Mouse (Mus musculus): ENCODE data around the gene Oas1a.
"Not testable (repeated sequence)": the region's sequence is repeated elsewhere in the genome, so short reads cannot be mapped to it uniquely, and the experiment has no call there.

The Oas1a gene

DNA sequence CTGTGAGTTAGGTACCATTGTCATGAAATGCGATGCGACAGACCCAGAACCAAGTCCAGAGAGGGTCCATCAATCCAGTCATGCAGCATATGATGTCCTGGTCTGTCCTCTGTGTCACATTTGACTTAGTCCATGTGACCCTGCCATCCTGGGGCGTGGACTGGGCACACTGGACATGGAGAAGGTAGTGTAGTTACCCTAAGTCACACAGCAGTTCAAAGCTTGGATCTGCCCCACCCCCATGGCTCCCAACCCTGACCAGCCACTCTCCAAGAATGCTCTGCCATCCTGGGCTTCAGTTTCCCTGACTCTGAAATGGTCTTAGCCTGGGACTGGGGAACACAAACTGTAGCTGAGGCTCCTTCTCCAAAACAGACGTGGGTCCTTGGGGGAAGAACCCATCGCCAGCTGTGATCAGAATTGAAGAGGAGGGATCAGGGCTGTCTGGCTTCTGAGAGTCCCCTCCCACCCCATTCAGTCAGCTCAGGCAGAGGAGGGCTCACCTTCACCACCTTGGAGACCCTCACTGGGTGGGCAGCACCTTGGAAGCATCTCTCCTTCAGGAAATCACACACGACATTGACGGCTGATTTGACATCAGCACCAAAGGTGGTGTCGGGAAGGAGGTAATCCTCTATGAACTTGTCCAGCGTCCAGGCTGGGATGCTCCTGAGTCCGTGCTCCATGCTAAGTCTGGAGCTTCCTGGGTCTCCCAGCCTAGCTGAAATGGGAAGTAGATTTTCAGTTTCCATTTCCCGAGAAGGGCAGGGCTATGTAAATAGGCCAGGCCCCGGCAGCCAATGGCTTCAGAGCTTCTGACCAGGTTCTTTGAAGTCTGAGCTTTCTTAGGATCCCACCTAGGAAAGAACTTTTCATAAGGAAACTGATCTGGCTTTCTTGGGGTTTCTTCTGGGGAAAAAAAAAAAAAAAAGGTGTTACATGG lies at the start of gene Oas1a:
Oas1a (minus strand) TSS at position 731 of the 943 bp plus-strand sequence.
- not testable (repeated sequence) for DNase-seq (ENCODE audit: low spot score in 2 of 2)

DNA sequence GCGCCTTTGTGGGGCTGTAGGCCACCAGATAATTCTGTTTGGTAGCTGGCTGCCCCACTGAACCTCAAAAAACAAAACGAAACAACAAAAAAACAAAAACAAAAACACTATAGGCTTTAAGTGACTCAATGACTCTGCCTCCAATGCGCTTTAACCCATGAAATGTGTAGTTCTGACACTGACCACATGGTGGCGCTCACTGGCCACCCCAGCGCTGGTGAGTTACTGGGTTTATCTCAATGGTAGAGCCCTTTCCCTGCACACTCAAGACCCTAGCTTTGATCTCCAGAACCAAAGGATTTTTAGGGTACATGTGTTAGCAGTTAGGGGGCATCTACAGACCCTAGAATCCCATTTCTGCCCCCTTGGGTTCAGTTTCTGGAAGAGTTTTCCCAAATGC lies 46.7 kb upstream of the Oas1a start:
- peak in 1 of 2 experiments; percentile 39 for DNase-seq (ENCODE audit: low spot score in 2 of 2)

DNA sequence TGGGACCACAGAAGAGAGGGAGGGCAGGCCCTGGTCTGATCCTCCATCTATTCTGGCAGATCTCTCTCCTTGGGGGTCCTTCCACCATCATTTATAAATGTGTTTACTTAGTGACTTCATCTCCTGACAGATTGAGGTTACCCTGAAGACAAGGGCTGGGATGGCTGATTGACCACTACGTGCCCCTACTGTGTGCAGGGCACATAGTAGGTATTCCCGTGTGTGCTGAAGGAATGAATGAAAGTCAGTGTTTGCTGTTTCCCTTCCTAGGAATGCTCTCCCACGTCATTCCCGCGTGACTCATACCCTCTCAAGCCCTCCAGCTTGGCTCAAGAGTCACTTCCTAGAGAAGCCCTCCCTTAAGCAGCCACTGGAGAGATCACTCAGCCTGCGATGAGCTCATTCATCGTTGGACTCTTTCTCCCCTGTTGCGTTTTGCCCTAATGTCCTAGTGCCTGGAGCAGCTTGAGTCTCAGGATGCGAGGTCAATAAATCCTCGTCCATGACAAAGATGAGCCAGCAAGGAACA lies 45.0 kb upstream of the Oas1a start:
- no peak for DNase-seq (ENCODE audit: low spot score in 2 of 2)

DNA sequence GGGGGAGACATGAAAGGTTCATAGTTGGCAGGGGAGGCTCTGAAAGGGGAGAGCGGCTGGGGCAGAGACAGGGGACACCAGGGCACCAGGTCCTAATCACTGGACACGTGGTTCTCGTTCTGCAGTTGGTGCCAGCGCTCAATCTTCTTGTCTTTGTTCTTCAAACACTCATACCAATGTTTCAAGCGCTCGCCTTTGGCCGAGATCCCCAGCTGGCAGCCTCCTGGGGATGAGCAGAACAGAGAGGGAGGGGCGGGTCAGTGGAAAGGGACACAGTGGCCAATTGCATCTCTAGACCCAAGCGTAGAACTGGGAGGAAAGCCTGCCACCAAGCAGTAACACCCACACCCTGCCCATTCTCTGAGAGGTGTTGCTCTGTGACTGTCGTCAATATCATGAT lies 34.8 kb upstream of the Oas1a start:
- DNase-seq (ENCODE audit: low spot score in 2 of 2): peak; percentile 35 to 46

DNA sequence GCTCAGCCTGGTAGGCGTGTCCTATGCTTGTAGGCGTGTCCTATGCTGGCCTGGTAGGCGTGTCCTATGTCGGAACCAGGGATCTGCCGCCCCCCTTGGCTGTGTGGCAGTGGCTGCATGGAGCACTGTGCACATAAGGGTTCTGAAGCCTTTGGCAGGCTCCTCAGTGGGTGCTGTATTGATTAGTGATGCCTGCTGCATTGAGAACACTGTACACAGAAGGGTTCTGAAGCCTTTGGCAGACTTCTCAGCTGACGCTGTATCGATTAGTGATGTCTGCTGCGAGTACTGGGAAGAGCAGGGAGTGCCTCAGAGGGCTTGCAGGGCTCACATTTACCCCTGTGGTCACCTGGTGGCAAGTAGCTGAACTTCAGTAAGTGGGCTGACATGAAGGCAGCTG lies 31.3 kb upstream of the Oas1a start:
- DNase-seq (ENCODE audit: low spot score in 2 of 2): no peak

DNA sequence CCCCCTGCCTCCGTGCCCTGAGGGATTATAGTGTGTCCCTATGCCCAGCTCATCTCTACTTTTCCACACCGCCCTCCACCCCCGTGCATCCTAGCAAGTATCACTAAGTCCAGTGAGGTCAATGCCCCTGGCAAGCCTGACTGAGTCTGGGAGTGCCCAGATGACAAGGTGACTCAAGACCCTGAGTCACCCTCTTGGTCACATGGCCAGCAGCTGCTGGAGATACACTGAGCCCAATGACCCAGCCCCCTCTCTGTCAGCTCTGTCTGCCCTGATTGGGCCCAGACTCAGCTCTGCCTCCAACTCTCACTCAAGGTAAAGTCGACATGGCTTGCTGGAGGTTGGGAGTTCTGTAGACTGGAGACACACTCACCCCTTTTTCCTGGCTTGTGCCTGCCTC lies 30.5 kb upstream of the Oas1a start:
- no peak for DNase-seq (ENCODE audit: low spot score in 2 of 2)

DNA sequence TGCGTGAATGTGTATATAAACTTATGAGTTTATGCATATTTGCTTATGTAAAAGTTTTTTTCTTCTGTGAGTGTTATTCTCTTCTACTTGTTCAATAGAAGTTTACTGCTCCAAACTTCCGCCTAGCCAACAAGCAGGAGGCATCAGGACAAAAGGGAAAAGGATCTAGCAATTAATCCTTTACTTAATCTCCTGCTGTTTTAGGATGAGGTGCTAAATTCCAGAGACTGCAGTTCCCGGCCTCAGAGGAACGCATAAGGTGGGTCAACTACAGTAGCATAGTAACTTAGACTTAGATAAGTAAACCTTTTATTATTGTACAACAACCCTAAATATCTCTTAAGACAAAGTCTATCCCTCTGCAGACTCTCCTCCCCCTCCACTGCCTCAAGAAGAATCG lies 26.6 kb upstream of the Oas1a start:
- DNase-seq (ENCODE audit: low spot score in 2 of 2): no peak

DNA sequence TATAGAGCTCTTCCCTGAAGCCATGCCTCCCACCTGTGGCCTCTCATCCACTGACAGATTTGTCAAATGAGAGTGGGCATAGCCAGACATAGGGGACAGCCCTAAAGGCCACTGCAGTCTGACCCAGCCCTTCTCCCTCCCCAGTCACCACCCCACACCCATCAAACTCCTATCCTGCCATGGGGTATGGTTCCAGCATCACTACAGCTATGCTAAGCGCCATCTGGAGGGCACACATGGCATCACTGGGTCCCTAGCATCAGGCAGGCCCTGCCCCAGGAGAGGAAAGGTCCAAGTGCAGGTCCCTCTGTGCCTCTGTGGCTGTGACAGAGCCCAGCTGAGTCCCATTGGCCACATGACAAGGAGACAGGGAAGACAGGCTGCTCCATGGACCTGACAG lies 19.7 kb upstream of the Oas1a start:
- DNase-seq (ENCODE audit: low spot score in 2 of 2): no peak

DNA sequence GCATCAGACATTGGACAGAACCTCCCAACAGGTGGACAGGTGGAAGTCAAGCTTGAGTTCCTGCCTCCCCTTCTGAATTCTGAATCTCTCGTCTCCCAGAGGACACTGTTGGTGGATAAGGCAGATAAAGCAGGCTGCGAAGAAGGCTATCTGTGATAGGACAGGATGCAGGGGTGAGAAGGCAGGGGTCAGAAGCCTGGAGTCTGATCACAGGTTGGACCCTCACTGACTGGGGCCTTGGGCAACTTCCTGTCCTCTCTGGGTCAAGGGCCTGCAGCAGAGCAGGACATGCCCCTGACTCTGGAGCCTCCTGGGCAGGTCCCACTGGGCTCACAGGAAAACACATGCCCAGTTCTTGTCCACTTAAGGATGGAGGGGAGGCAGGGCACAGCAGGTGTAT lies 19.0 kb upstream of the Oas1a start:
- DNase-seq (ENCODE audit: low spot score in 2 of 2): not testable (repeated sequence)

DNA sequence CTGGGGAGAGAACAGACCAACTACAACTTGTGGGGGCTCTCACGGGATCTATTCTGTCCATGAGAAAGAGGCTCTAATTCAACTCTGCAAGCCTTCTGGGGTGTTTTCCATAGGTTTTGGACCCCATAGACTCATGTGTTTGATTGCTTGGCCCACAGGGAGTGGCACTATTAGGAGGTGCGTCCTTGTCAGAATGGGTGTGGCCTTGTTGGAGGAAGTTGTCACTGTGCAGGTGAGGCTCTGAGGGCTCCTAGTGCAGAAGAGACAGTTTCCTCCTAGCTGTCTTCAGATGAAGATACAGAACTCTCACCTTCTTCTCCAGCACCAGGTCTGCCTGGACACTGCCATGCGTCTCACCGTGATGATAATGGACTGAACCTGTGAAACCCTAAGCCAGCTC lies 17.2 kb upstream of the Oas1a start:
- DNase-seq (ENCODE audit: low spot score in 2 of 2): not testable (repeated sequence)

DNA sequence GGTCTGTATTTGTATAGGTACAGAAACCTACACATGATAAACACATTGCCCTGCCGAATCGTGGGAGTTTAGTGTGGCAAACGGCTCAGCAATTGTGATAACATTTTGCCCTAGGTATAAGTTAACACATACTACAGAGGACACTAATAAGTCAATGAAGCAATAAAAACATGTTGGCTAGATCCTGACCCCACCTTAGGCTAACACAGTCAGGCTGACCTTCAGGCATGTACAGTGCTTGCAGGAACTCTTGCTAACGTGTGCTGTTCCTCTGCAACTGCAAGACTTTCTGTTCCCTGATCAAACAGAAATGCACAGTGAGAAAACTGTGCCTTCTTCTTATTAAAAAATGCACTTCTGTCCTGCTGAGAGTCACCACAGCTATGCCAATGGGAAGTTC lies 16.6 kb upstream of the Oas1a start:
- no peak for DNase-seq (ENCODE audit: low spot score in 2 of 2)

DNA sequence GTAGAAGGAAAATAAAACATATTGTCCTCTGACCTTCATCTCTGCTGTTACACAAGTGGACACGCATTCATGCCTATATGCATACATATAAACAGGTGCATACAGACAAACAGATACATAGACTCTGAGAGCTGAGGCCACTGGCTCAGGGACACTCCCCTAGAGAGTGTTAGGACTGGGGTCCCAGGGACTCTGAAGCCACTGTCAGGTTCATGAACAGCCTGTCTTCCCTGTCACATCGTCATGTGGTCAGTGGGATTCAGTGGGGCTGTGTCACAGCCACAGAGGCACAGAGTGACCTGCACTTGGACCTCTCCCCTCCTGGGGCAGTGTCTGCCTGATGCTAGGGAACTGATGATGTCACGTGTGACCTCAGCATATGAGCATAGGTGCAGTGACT lies 13.0 kb upstream of the Oas1a start:
- DNase-seq (ENCODE audit: low spot score in 2 of 2): no peak

DNA sequence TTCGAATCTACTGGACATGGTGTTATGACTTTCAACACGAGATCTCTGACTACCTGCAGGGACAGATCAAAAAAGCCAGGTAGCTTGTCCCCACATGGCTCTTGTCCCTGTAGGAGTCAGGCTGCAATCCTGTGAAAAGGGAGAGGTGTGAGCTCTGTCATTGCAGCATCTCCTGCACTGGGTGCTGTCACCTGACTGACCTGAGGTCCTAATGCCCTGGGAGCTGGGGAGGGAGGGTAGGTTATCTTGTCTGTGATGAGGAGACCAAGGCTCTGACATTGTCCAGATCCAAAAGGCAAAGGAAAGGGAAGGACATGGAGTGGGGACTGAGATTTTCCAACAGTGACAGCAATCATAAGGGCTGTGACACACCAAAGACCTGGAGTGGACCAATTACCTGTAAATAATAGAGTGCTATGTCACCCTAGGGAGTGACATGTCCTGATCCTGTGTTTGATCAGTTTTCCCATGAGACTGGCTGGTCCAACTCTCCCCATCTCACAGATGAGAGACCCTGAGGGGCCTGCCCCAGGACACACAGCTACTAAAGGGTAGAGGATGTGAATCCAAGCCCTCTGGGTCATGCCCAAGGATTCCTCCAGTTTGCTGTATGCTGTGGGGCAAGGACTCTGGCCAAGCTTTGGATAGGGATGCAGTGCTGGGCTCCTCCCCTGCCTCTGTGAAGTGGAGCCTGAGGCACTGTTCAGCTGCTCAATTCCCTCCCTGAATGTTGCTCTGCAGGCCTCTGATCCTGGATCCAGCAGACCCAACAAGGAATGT lies 12.0 kb upstream of the Oas1a start:
- DNase-seq (ENCODE audit: low spot score in 2 of 2): not testable (repeated sequence)

DNA sequence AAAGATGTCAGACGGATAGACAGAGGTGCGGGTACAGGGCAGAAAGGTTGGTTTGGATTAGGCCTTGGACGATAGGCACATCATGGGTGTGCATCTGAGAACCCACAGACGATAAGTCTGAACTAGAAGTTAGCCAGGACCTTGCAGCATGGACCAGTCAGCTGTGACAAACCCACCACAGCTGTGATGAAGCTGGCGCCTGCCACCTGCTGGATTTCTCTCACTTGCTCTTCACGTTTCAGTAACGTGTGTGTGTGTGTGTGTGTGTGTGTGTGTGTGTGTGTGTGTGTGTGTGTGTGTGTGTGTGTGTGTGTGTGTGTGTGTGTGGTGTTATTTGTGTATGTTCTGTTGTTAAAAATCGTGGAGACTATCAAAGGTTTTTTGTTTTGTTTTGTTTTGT lies 6.9 kb upstream of the Oas1a start, which contains the start of gene Oas1d:
Oas1d (plus strand) TSS at position 333 of the 400 bp plus-strand sequence.
- not testable (repeated sequence) for DNase-seq (ENCODE audit: low spot score in 2 of 2)

DNA sequence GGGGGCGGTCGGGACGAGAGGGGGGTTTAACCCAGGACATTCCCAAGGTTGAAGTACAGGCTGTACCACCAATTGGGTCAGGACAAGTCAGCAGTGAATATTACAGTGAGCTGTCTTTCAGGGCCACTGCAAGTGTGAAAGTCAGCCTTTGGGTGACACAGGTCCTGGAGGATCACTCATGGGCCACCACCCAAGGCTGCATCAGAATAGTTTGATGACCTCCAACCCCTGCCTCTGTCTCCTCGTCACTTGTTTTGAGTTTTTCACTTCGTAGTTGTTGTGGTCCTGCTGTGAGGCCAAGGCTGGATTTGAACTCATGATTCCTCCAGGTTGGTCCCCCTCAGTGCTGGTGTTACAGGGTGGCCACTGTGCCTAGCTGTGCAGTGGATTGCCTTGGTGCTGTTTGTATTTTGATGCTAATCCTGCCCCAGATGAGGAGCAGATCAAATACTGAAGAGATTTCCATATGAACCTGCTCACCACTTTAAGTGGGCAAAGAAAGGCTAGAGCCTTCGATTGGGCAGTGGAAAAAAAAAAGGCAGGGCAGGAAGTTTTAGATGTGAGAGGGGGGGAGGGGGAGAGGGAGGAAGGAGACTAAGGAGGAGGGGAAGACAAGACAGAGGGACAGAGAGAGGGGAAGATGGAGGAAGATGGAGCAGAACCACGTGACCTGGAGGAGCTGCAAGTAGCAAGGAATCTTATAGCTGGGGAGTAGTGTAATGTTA lies 1.0 kb upstream of the Oas1a start:
- DNase-seq (ENCODE audit: low spot score in 2 of 2): no peak

DNA sequence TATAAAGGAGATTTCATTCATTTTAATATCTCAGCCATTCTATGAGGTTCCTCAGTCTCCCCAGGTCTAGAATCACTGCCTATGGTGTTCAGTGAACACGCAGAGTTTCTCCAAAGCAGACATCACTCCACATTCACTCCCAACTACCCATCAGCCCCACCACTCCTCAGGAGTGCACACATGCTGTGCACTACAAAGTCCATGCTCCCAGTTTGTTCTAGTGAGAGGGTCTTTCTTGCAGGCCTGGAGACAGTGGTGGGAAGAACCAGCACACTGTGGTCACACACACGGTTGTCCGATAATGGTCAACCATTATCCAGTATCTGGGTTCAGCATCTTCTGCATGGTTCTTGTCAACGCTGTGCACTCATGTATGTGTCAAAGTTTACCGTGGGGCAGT lies 5.3 kb downstream of the Oas1a start:
- no peak for DNase-seq (ENCODE audit: low spot score in 2 of 2)

DNA sequence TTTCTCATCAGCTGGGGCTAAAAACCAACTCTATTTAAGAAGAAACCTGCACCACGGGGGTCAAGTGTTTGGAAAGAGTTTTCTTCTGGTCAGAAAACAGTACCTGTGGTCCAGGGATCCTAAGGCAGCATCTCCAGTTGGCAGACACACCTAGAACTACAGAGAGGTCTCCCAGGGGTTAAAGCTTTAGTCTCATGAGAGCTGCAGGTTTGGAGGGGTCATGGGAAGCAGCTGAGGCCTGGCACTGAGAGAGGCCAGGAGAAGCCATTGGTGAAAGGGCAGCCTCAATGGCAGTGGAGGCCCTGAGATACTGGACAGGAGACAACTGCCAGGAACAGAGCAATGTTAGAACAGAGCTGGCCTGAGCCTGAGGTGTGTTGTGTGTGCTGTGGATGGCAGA lies 6.7 kb downstream of the Oas1a start:
- DNase-seq (ENCODE audit: low spot score in 2 of 2): no peak

DNA sequence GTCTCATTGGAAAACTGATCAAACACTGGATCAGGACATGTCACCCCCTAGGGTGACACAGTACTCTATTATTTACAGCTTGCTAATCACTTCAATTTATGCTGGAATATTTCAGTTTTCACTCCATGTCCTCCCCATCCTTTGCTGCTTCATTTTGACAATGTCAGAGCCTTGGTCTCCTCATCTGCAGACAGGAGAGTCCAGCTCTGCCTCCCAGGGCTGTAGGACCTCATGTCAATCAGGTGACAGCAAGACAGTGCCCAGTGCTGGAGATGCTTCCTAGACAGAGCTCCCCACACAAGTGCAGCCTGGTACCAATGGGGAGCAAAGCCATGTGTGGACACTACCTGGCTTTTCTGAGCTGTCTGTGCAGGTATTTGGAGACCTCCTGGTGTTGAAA lies 8.6 kb downstream of the Oas1a start:
- no peak for DNase-seq (ENCODE audit: low spot score in 2 of 2)

DNA sequence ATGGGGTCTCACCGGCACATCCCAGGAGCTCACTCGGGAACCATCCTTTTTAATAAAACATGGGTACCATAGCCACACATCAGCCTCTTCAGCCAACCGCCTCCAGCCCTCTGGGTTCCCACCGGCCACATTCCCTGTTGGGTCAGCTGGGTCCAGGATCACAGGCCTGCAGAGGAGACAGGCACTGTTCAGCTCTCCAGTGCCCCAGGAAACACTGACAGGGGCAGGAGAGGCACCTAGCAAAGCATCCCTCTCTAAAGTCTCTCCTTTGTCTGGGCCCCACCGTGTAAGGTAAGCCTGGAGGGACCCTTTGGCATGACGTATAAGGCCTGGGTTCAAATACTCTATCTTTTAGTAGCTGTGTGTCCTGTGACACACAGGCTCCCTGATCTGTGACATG lies 9.0 kb downstream of the Oas1a start:
- DNase-seq (ENCODE audit: low spot score in 2 of 2): no peak

DNA sequence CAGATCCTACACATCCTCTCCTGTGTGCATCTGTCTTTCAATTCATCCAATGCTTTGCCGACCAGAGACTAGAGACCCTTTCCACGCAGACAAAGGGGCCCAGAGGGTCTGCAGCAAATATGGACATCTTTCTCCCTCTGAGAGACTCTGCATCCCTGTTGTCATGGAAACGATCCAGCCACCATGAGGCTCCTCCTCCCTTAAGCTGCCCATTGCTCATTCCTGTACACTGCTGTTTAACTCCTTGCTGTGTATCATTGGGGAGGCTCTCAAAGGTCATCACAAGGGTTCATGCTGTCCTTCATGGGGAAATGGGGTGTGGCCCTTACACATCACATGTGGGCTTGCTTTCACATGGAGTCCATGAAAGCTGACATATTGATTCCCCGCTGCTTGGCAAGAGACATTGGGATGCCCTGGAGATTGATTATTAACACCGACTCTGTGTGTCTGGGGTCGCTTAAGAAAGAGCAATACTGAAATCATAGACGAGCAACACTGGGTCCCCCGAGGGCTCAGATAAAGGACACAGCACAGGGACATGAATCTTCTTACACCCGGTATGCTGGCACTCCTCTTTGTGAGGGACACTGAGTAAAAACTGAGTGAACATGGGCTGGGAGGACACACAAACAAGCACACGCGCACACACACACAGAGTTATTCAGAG lies 12.0 kb downstream of the Oas1a start:
- DNase-seq (ENCODE audit: low spot score in 2 of 2): no peak

DNA sequence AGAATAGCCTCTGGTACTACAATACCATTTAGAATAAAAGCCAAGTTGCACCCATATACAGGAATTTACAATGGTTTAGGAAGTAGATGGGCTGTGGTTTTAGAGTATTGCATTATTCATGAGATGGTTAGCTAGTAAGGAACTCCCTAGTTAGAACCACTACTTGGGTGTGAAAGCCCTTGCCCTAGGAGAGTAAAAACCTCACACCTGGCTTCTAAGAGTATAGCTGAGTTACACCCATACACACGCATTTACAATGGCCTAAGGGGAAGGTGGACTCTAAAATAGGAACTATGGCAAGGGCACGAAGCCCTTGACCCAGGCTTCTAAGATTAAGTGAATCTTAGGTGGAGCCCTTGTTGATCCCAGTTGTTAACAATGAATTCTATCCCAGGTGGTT lies 12.6 kb downstream of the Oas1a start:
- DNase-seq (ENCODE audit: low spot score in 2 of 2): not testable (repeated sequence)
